Mouse (Mus musculus) ES-Bruce4 (cell line): Measurements from ENCODE around the gene Ccdc12. TPM values are rescaled to one million over a fixed set of nuclear protein-coding genes. Genes with fewer than 3 reads are reported as not detected.
A peak's percentile ranks its signal among the peaks of the same experiment; 100 is the strongest.

ENCODE experiments used
- H3K27ac ChIP-seq: 2 replicates; pipeline ENCODE4 v1.5.1; 2012; ENCODE audit warnings: low read length, inconsistent platforms; ENCODE audit not compliant: insufficient read depth
- H3K27me3 ChIP-seq: 2 replicates; pipeline ENCODE4 v1.6.1; 2012; ENCODE audit warnings: mild to moderate bottlenecking, low read length, inconsistent platforms; ENCODE audit not compliant: control insufficient read depth, poor library complexity, insufficient read depth, severe bottlenecking
- H3K36me3 ChIP-seq: 2 replicates; pipeline ENCODE4 v1.6.1; 2012; ENCODE audit warnings: inconsistent platforms, mild to moderate bottlenecking, low read length, moderate library complexity; ENCODE audit not compliant: control insufficient read depth, poor library complexity, insufficient read depth, severe bottlenecking
- H3K4me1 ChIP-seq: one replicate; pipeline ENCODE4 v1.8.1; 2011; ENCODE audit warnings: low read length; ENCODE audit not compliant: control insufficient read depth, insufficient read depth
- H3K4me3 ChIP-seq: 2 replicates; pipeline ENCODE4 v1.5.1; 2011; ENCODE audit warnings: low read depth, mild to moderate bottlenecking, low read length
- H3K9ac ChIP-seq: 2 replicates; pipeline ENCODE4 v1.6.1; 2012; ENCODE audit warnings: low read depth, mild to moderate bottlenecking, inconsistent platforms; ENCODE audit not compliant: poor library complexity, severe bottlenecking
- H3K9me3 ChIP-seq: replicated peaks from 2 replicates; pipeline ENCODE4 v1.6.1; 2012; ENCODE audit warnings: mild to moderate bottlenecking, low read length, inconsistent platforms; ENCODE audit not compliant: control insufficient read depth, poor library complexity, insufficient read depth, severe bottlenecking
- CTCF ChIP-seq: IDR thresholded peaks from one replicate; pipeline ENCODE4 v1.8.1; 2011; ENCODE audit warnings: low read depth, low read length
- EP300 ChIP-seq: IDR thresholded peaks from 2 replicates; pipeline ENCODE4 v1.6.1; 2011; ENCODE audit warnings: low read depth, low read length; ENCODE audit not compliant: insufficient read depth
- POLR2A ChIP-seq: IDR thresholded peaks from one replicate; pipeline ENCODE4 v1.8.1; 2011; ENCODE audit warnings: low read length; ENCODE audit not compliant: insufficient read depth
- polyA plus RNA-seq: library from polyadenylated mRNA; stranded (reverse); fragments of >200 nt; gene quantifications from 2 replicates; pipeline ENCODE4 v1.2.4, GENCODE M21; 2011; ENCODE audit warnings: low read depth; ENCODE audit not compliant: missing spikeins, insufficient read depth, insufficient read length

The Ccdc12 gene
- polyA plus RNA-seq, 1 experiment = 33.5 TPM

- Histone ChIP-seq H3K36me3 (no peaks in the 10 kb centered on the region), H3K27me3 (no peaks in the 10 kb centered on the region), H3K9ac (peak overlapping the region; percentile 72), H3K4me1 (peaks cover 3% of the 10 kb centered on the region), H3K4me3 (peak overlapping the region; percentile 75), H3K27ac (no peak overlapping the region), H3K9me3 (no peaks in the 10 kb centered on the region)
- TF ChIP-seq POLR2A (no peak), CTCF (no peak)
Observed at GRCm38 (mm10) chr9:110652963-110653654, 3.2 kb upstream of the Ccdc12 start.

DNA sequence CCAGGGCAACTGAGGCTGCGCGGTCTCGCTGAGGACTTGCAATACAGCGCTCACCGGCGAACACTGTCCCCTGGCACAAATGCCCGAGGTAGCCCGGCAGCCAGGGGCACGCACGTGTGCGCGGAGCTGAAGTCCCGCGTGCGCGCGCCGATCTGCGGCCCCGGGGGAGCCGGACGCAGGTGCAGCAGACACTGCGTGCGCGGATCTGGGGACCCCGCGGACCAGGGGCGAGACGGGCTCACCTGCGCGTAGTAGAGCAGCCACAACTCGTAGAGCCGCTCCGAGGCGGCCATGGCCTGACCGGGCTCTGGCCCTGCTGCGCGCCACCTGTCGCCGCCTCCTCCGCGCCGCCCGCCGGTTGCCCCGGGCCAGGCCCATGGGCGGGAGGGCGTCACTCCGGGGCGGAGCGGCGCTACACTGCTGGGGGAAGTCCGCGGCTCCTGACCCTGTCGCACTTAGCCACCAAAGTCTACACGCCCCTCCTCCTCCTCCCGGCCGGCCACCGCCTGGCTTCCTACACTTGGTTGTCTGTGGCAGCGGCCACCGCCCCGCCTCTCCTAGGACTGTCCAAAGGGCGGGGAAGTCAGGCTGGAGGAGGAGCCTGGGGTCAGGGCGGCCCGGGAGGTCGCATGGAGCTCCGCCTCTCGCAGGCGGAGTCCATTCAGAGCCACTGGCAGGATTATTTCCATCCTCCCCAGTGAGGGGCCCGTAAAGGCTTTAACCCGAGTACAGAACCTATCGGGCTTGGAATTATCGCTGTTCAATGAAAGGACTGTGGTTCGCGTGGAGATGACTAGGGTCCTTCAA is 2.4 kb upstream of the Ccdc12 start, which contains the start of gene Nbeal2:
Gene Nbeal2 (minus strand): TSS at position 507 of the 807 bp plus-strand sequence.
- no peaks in the 10 kb centered on the region for H3K36me3 ChIP-seq
- no peak within 1 kb of the TSS for H3K27ac ChIP-seq
- no peaks in the 10 kb centered on the region for H3K27me3 ChIP-seq
- TF ChIP-seq EP300 (0 out of 2 replicates have a peak, but pooled peaks have one; percentile 26), POLR2A (peak; percentile 58), CTCF (no peak)
- H3K9me3 ChIP-seq = no peaks in the 10 kb centered on the region
- peaks cover 3% of the 10 kb centered on the region for H3K4me1 ChIP-seq
- H3K9ac ChIP-seq = peak within 1 kb of the TSS; percentile 72
- H3K4me3 ChIP-seq = peak within 1 kb of the TSS; percentile 75

DNA sequence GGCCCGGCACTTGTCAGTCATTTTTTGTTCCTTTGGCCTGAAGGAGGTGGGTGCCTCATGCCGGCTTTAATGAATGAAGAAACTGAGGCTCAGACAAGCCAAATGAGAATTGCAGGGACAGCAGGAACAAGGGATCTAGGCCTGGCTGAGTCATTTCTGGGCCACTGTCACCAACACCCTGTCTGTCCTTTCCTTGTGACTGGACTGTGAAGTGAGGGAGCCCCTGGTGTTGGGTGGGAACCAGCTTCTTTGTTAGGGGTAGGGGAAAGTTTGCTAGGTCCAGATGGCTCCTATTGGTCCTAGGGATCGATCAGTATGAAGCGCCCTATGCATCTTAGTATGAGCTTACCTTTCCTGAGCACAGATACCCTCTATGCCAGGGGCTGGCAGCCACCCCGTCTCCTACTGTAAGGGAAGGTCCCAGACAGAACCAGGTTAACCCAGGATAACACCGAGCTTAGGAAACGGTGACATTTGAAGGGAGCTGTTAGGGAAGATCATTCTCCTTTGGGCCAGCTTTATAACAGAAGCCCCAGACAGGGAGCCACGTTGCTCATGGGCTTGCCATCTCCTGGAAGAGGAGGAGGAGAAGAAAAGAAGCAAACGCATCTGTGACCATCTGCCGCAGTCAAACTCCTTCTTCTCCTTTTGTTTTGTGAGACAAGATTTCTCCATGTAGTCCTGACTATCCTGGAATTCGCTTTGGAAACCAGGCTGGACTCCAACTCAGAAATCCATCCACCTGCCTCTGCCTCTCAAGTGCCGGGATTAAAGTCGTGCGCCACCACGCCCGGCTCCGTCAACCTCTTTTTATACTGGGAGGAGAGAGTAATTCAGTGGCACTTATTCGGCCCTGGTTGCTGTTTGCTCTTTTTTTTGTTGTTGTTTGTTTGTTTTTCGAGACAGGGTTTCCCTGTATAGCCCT is 1.3 kb upstream of the Ccdc12 start:
- TF ChIP-seq CTCF (no peak), POLR2A (no peak), EP300 (no peak)
- Histone ChIP-seq H3K9ac (peak overlapping the region; percentile 72), H3K4me1 (peaks cover 3% of the 10 kb centered on the region)

GRCm38 (mm10) chr9:110655651-110656007 is 674 bp upstream of the Ccdc12 start:
- Histone ChIP-seq H3K9ac (peak overlapping the region; percentile 52), H3K4me1 (peaks cover 3% of the 10 kb centered on the region), H3K27me3 (no peaks in the 10 kb centered on the region), H3K4me3 (peak overlapping the region; percentile 68), H3K9me3 (no peaks in the 10 kb centered on the region), H3K27ac (peak overlapping the region; percentile 70), H3K36me3 (no peaks in the 10 kb centered on the region)
- TF ChIP-seq POLR2A (no peak), EP300 (no peak), CTCF (no peak)

More for the DNA sequence above, 1.3 kb upstream of the Ccdc12 start:
- Histone ChIP-seq H3K4me3 (no peak overlapping the region; the same call in 1 of the 2 replicates), H3K27me3 (no peaks in the 10 kb centered on the region), H3K27ac (no peak overlapping the region), H3K36me3 (no peaks in the 10 kb centered on the region), H3K9me3 (no peaks in the 10 kb centered on the region)

GRCm38 (mm10) chr9:110657474-110658078 is 1.3 kb downstream of the Ccdc12 start:
- no peaks in the 10 kb centered on the region for H3K9me3 ChIP-seq
- TF ChIP-seq POLR2A = no peak
- no peak for TF ChIP-seq EP300
- TF ChIP-seq CTCF = no peak
- H3K27ac ChIP-seq = no peak overlapping the region
- no peaks in the 10 kb centered on the region for H3K27me3 ChIP-seq
- peaks cover 2% of the 10 kb centered on the region for H3K4me1 ChIP-seq
- H3K9ac ChIP-seq = peak overlapping the region; percentile 69
- no peak overlapping the region for H3K4me3 ChIP-seq
- no peaks in the 10 kb centered on the region for H3K36me3 ChIP-seq
